Mouse (Mus musculus) megakaryocyte, embryonic 14.5 days (primary cell): ENCODE data around the gene Nadk2.

Experiments
- FLI1 ChIP-seq: IDR thresholded peaks from 2 replicates; pipeline ENCODE4 v1.6.1; 2012; ENCODE audit warnings: low read length, inconsistent platforms, mixed read lengths
- GATA1 ChIP-seq: IDR thresholded peaks from 3 replicates; pipeline ENCODE4 v1.6.1; 2012; ENCODE audit warnings: mixed read lengths, low read length, inconsistent platforms, borderline replicate concordance

DNA sequence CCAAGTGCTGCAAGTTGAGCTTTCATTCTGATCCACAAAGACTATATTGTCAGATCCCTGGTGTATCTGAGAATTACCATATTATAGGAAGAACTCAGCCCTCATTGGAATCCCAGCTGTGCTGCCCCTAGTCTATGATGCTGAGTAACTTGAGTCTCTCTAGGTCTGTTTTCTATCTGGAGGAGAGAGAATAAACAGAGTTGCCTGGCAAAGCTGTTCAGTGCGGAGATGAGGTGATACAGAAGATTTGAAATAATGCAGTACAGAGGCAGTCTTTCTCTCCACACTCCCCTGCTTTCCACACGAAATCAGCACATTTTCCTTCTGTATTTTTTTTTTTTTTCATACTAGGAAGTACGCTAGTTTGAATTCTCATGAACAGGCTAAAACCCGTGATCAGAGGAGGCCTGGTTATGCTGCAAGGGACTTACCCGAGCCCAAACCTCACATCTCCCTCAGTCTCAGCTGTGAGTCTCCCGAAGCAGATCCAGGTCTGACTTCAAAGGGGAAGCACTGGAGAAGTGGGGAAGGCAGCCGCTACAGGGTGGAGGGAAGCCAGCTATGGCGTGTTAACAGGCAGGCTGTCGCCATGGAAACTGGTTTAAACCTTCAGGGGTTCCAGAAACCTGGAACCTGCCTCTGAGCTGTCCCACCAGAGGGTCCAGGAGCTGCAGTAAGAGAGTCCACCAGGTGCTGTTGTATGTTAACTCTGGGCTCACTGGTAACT is 59.9 kb downstream of the Nadk2 start:
- TF ChIP-seq FLI1: no peak
- no peak for TF ChIP-seq GATA1
